In genomic region chr11:20647902-20648625, GRCm38 (mm10) we compare ENCODE assay signal across 8 mouse cellular contexts.
DNase-seq lines count a peak whose midpoint lies in the region; TF ChIP-seq lines count a peak whose summit lies in the region.

No protein-coding gene starts in this region.

- no peak overlapping the region for H3K4me3 ChIP-seq in layer of hippocampus, adult 2 months
- no peak overlapping the region for H3K4me3 ChIP-seq in kidney, adult 2 months (ENCODE audit: insufficient read depth, low read depth, low read length)

- H3K4me1 ChIP-seq in kidney, adult 2 months (ENCODE audit: control insufficient read depth, insufficient read depth, low read length): peaks cover 22% of the 10 kb centered on the region

- intact Hi-C loops in left cerebral cortex, postnatal 4 days (cut with DNase I): no loop called here

- TF ChIP-seq POLR2A in kidney, adult 2 months (IDR thresholded peaks at IDR 0.05; ENCODE audit: low read depth, low read length): no peak

- no peak for DNase-seq in layer of hippocampus, adult 2 months (ENCODE audit: low spot score in 2 of 2)
- no peak for DNase-seq in layer of hippocampus, adult 9-10 months (ENCODE audit: low spot score)
- peak; percentile 42 for DNase-seq in brain, adult 2 months (ENCODE audit: low read depth, low spot score)
- peak; percentile 51 for DNase-seq in kidney, adult 2 months
- peak; percentile 43 for DNase-seq in lung, postnatal 36 days
- no peak for DNase-seq in left cerebral cortex, postnatal 4 days
- DNase-seq in adipocyte (ENCODE audit: low spot score): no peak
- no peak for DNase-seq in gastrocnemius, postnatal 25 days

- H3K36me3 ChIP-seq in kidney, adult 2 months (ENCODE audit: control insufficient read depth, insufficient read depth, low read length): no peaks in the 10 kb centered on the region; the same call in 1 of the 2 replicates

- 38% methylated on average over 19 of the region's 19 CpGs for WGBS in kidney, adult 2 months

- no peaks in the 10 kb centered on the region for H3K27me3 ChIP-seq in kidney, adult 2 months (replicated peaks; ENCODE audit: control insufficient read depth, insufficient read depth, low read length)

- H3K27ac ChIP-seq in layer of hippocampus, adult 2 months: peak overlapping the region; percentile 59; the same call in 1 of the 2 replicates
- H3K27ac ChIP-seq in kidney, adult 2 months (ENCODE audit: insufficient read depth, low read depth, low read length): no peak overlapping the region

- TF ChIP-seq CTCF in layer of hippocampus, adult 2 months (conservative IDR thresholded peaks at IDR 0.05): no peak
- TF ChIP-seq CTCF in kidney, adult 2 months (conservative IDR thresholded peaks at IDR 0.05; ENCODE audit: insufficient read depth, insufficient read length, low read depth, low read length): no peak

Comparison
In these comparisons a context has a peak if more than half of its experiments do, and no peak if none do; other contexts are left out.
1. DNase-seq: peak in brain, adult 2 months (single experiment), kidney, adult 2 months (single experiment) and lung, postnatal 36 days (single experiment); none in layer of hippocampus, adult 2 months (0 of 2), layer of hippocampus, adult 9-10 months (single experiment), left cerebral cortex, postnatal 4 days (single experiment), adipocyte (single experiment) and gastrocnemius, postnatal 25 days (single experiment).